Mouse (Mus musculus): ENCODE measurements around the gene Olfr643. TPM values are rescaled to one million over a fixed set of nuclear protein-coding genes. Genes with fewer than 3 reads are reported as not detected.

Olfr643 gene
- polyA plus RNA-seq, 1 experiment from 2014 or later: not detected

DNA sequence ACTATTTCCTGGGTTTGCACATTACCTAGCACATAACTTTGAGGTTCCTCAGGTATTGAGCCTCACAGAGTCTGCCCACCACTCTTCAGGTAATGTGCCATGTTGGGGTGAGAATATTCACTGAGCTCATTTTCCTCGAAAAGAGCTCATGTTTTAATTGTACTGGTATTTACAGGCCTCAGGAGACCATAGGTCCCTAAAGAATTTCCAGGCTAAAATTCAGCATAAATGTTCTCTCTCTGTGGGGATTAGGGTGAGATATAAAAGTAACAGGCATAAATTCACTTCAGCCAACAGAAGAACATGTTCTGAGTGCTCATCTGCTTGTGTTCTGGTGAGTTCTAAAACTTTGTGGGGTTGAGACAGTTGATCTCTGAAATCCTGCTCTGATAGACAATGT lies 102.1 kb downstream of the Olfr643 start, which contains the start of gene Olfr641:
Gene Olfr641 (plus strand): TSS at position 301 of the 400 bp plus-strand sequence.
- 67% methylated on average over 1 of the region's 1 CpGs for WGBS

DNA sequence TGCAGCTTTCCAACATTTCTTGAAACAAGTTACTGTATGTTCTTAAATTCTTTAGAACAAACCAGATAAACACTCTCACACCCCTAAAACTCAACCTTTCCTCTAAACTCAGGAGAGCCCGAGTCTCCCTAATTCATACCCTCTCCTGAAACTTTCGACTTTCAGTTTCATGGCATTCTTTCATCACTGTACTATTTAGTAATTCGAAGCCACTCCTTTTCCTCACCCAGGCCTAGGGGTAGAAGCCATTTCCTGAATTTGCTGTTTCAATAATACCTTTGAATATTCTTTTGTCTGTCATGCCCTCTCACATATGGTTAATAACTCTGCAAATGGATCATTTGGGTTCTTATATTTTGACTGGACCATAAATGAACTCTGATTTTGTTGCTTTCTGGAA lies 110.2 kb downstream of the Olfr643 start:
- ATAC-seq (ENCODE audit: insufficient read depth, low FRiP score): no peak
- H3K9me3 ChIP-seq (replicated peaks; ENCODE audit: control insufficient read depth, low read length): no peaks in the 10 kb centered on the region
- no peak overlapping the region for H3K4me2 ChIP-seq (ENCODE audit: low read depth, low read length)
- H3K9ac ChIP-seq (ENCODE audit: low read length): no peak overlapping the region
- H3K36me3 ChIP-seq (ENCODE audit: control insufficient read depth, insufficient read depth, low read length): no peaks in the 10 kb centered on the region
- 77% methylated on average over 3 of the region's 3 CpGs for WGBS
- H3K27me3 ChIP-seq (ENCODE audit: control insufficient read depth, insufficient read depth, low read length): no peaks in the 10 kb centered on the region
- H3K4me3 ChIP-seq (replicated peaks; ENCODE audit: low read length): no peak overlapping the region
- H3K27ac ChIP-seq (ENCODE audit: low read length): no peak overlapping the region
- H3K4me1 ChIP-seq (ENCODE audit: control insufficient read depth, insufficient read depth, low read length): no peaks in the 10 kb centered on the region

More for the DNA sequence above, 102.1 kb downstream of the Olfr643 start, which contains the start of gene Olfr641:
- Histone ChIP-seq H3K9me3 (replicated peaks; ENCODE audit: control insufficient read depth, low read length) (no peaks in the 10 kb centered on the region), H3K9ac (ENCODE audit: low read length) (no peak within 1 kb of the TSS), H3K36me3 (ENCODE audit: control insufficient read depth, insufficient read depth, low read length) (no peaks in the 10 kb centered on the region), H3K27ac (ENCODE audit: low read length) (no peak within 1 kb of the TSS), H3K27me3 (ENCODE audit: control insufficient read depth, insufficient read depth, low read length) (no peaks in the 10 kb centered on the region), H3K4me1 (ENCODE audit: control insufficient read depth, insufficient read depth, low read length) (no peaks in the 10 kb centered on the region), H3K4me3 (replicated peaks; ENCODE audit: low read length) (no peak within 1 kb of the TSS), H3K4me2 (ENCODE audit: low read depth, low read length) (no peak within 1 kb of the TSS)
- ATAC-seq (ENCODE audit: insufficient read depth, low FRiP score): no peak

DNA sequence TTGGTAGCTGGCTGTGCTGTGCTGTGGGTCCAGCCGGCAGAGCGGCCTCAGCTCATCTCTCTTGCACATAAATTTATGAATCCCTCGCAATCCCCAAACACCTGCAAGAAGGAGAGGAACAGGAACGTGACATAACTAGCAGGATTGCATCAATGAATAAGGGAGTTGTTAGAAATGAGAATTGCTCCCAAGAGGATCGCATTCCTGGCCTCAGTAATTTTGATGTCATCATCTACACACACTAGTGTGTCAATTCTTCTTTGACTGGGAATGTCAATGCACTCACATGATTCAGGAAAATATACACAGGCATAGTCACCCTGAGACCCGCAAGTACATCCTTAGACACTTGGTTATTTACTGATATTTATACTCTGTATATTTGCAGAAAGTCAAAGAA lies 111.7 kb downstream of the Olfr643 start, which contains the start of gene Olfr640:
Gene Olfr640 (minus strand): TSS at position 101 of the 400 bp plus-strand sequence.
- Histone ChIP-seq H3K9ac (ENCODE audit: low read length) (no peak within 1 kb of the TSS), H3K4me1 (ENCODE audit: control insufficient read depth, insufficient read depth, low read length) (no peaks in the 10 kb centered on the region), H3K27ac (ENCODE audit: low read length) (no peak within 1 kb of the TSS), H3K27me3 (ENCODE audit: control insufficient read depth, insufficient read depth, low read length) (no peaks in the 10 kb centered on the region), H3K36me3 (ENCODE audit: control insufficient read depth, insufficient read depth, low read length) (no peaks in the 10 kb centered on the region), H3K9me3 (replicated peaks; ENCODE audit: control insufficient read depth, low read length) (no peaks in the 10 kb centered on the region), H3K4me3 (replicated peaks; ENCODE audit: low read length) (no peak within 1 kb of the TSS), H3K4me2 (ENCODE audit: low read depth, low read length) (no peak within 1 kb of the TSS)
- WGBS: 75% methylated on average over 6 of the region's 6 CpGs
- no peak for ATAC-seq (ENCODE audit: insufficient read depth, low FRiP score)

DNA sequence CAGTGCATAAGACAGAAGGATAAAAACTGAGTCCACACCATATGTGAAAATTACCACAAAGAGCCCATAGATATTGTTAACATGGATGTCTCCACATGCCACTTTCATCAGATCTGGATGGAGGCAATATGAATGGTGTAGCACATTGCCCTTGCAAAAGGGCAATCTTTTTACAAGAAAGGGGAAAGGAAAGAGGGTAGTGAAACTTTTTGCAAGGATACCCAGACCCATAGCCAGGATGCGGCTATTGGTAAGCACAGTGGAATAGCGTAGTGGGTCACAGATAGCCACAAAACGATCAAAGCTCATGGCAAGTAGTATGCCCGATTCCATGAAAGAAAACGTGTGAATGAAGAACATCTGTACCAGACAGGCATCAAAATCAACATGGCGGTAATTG lies 115.6 kb downstream of the Olfr643 start:
- Histone ChIP-seq H3K9ac (ENCODE audit: low read length) (no peak overlapping the region), H3K9me3 (replicated peaks; ENCODE audit: control insufficient read depth, low read length) (no peaks in the 10 kb centered on the region), H3K36me3 (ENCODE audit: control insufficient read depth, insufficient read depth, low read length) (no peaks in the 10 kb centered on the region), H3K4me1 (ENCODE audit: control insufficient read depth, insufficient read depth, low read length) (no peaks in the 10 kb centered on the region), H3K27me3 (ENCODE audit: control insufficient read depth, insufficient read depth, low read length) (no peaks in the 10 kb centered on the region), H3K4me3 (replicated peaks; ENCODE audit: low read length) (no peak overlapping the region), H3K27ac (ENCODE audit: low read length) (no peak overlapping the region), H3K4me2 (ENCODE audit: low read depth, low read length) (no peak overlapping the region)
- 88% methylated on average over 6 of the region's 6 CpGs for WGBS
- no peak for ATAC-seq (ENCODE audit: insufficient read depth, low FRiP score)

DNA sequence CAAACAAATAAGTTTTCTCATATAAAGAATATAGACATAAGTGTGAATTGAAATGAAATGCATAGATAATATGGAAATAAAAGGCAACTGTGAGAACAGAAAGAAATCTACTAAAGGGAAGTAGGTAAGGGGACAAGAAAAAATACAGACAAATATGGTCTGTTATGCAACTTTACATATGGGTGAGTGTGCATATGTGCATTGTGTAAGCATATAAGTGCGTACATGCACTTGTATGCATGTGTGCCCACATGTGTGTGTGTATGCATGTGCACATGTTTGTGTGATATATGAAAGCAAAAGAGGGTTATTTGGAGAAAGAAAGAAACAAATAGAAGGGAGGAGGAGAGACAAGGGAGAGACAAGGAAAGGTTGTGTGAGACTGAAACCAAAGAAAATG lies 118.3 kb downstream of the Olfr643 start:
- H3K36me3 ChIP-seq (ENCODE audit: control insufficient read depth, insufficient read depth, low read length): no peaks in the 10 kb centered on the region
- ATAC-seq (ENCODE audit: insufficient read depth, low FRiP score): no peak

DNA sequence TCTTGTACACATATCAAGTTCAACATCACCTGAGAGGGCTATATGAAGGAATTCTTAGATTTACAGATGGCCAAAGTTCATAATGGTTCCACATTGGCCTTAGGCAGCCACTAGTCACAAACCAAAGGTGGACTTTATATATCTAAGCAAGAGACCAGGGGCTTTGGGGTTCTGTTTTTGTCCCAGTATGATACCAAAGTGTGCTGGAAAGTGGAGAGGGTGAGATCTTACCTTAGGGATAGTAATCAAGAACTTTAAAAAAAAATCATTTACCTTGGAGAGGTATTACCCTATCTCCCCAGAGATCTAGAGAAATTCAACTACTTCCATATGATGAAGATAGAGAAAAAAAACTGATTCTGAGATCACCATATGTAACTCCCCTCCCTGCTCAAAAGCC lies 120.0 kb downstream of the Olfr643 start, which contains the start of gene Olfr639:
Gene Olfr639 (minus strand): TSS at position 101 of the 400 bp plus-strand sequence.
- no peak for ATAC-seq (ENCODE audit: insufficient read depth, low FRiP score)
- Histone ChIP-seq H3K36me3 (ENCODE audit: control insufficient read depth, insufficient read depth, low read length) (no peaks in the 10 kb centered on the region), H3K9ac (ENCODE audit: low read length) (no peak within 1 kb of the TSS), H3K4me1 (ENCODE audit: control insufficient read depth, insufficient read depth, low read length) (no peaks in the 10 kb centered on the region), H3K27ac (ENCODE audit: low read length) (no peak within 1 kb of the TSS), H3K27me3 (ENCODE audit: control insufficient read depth, insufficient read depth, low read length) (no peaks in the 10 kb centered on the region), H3K4me2 (ENCODE audit: low read depth, low read length) (no peak within 1 kb of the TSS), H3K4me3 (replicated peaks; ENCODE audit: low read length) (no peak within 1 kb of the TSS), H3K9me3 (replicated peaks; ENCODE audit: control insufficient read depth, low read length) (no peaks in the 10 kb centered on the region)

More for the DNA sequence above, 118.3 kb downstream of the Olfr643 start:
- no peak overlapping the region for H3K4me3 ChIP-seq (replicated peaks; ENCODE audit: low read length)
- no peak overlapping the region for H3K9ac ChIP-seq (ENCODE audit: low read length)
- H3K27ac ChIP-seq (ENCODE audit: low read length): no peak overlapping the region
- H3K4me1 ChIP-seq (ENCODE audit: control insufficient read depth, insufficient read depth, low read length): no peaks in the 10 kb centered on the region
- no peaks in the 10 kb centered on the region for H3K27me3 ChIP-seq (ENCODE audit: control insufficient read depth, insufficient read depth, low read length)
- no peaks in the 10 kb centered on the region for H3K9me3 ChIP-seq (replicated peaks; ENCODE audit: control insufficient read depth, low read length)
- WGBS: 79% methylated on average over 1 of the region's 1 CpGs
- H3K4me2 ChIP-seq (ENCODE audit: low read depth, low read length): no peak overlapping the region

DNA sequence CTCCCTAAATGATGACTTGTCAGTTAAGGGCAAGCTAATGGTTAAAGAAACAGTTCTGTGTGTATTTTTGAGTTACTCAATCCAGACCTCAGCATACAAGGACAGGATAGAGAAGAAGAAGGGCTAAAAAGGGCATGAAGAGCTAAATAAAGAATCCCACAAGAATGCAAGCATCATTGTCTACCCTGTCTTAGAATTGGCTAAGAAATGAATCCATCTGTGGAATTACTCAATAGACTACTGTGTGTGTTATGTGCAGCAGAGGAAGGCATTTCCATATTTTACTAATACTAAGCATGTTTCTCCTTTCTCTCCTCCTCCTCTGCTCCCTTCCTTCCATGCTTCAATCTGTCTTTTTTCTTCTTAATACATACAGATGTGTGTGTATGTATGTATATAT lies 138.1 kb downstream of the Olfr643 start:
- Histone ChIP-seq H3K36me3 (ENCODE audit: control insufficient read depth, insufficient read depth, low read length) (no peaks in the 10 kb centered on the region), H3K4me3 (replicated peaks; ENCODE audit: low read length) (no peak overlapping the region), H3K9me3 (replicated peaks; ENCODE audit: control insufficient read depth, low read length) (no peaks in the 10 kb centered on the region), H3K4me2 (ENCODE audit: low read depth, low read length) (no peak overlapping the region), H3K9ac (ENCODE audit: low read length) (no peak overlapping the region), H3K27ac (ENCODE audit: low read length) (no peak overlapping the region), H3K4me1 (ENCODE audit: control insufficient read depth, insufficient read depth, low read length) (no peaks in the 10 kb centered on the region), H3K27me3 (ENCODE audit: control insufficient read depth, insufficient read depth, low read length) (no peaks in the 10 kb centered on the region)
- no peak for ATAC-seq (ENCODE audit: insufficient read depth, low FRiP score)

DNA sequence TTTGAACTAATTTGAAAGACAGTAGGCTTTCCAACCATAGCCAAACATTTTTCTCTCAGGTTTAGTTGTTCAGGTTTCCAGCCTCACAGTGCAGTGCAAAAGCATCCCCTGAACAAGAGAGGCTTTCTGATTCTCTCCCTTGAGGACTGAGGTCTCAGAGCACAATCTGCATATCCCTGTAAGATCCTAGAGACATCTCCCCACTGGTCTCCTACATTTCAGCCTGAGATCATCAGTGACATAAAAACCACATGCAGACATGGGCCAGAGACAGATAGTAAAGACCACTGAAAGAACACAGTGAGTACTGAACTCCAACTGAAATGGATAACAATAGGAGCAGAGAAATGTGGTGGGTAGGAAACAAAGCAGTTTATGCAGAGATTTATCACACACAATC lies 138.8 kb downstream of the Olfr643 start, which contains the start of gene Olfr638:
Gene Olfr638 (plus strand): TSS at position 301 of the 400 bp plus-strand sequence.
- ATAC-seq (ENCODE audit: insufficient read depth, low FRiP score): no peak
- no peak within 1 kb of the TSS for H3K9ac ChIP-seq (ENCODE audit: low read length)
- no peaks in the 10 kb centered on the region for H3K9me3 ChIP-seq (replicated peaks; ENCODE audit: control insufficient read depth, low read length)
- no peak within 1 kb of the TSS for H3K27ac ChIP-seq (ENCODE audit: low read length)
- no peak within 1 kb of the TSS for H3K4me3 ChIP-seq (replicated peaks; ENCODE audit: low read length)
- no peaks in the 10 kb centered on the region for H3K36me3 ChIP-seq (ENCODE audit: control insufficient read depth, insufficient read depth, low read length)
- H3K4me1 ChIP-seq (ENCODE audit: control insufficient read depth, insufficient read depth, low read length): no peaks in the 10 kb centered on the region
- no peaks in the 10 kb centered on the region for H3K27me3 ChIP-seq (ENCODE audit: control insufficient read depth, insufficient read depth, low read length)
- H3K4me2 ChIP-seq (ENCODE audit: low read depth, low read length): no peak within 1 kb of the TSS

DNA sequence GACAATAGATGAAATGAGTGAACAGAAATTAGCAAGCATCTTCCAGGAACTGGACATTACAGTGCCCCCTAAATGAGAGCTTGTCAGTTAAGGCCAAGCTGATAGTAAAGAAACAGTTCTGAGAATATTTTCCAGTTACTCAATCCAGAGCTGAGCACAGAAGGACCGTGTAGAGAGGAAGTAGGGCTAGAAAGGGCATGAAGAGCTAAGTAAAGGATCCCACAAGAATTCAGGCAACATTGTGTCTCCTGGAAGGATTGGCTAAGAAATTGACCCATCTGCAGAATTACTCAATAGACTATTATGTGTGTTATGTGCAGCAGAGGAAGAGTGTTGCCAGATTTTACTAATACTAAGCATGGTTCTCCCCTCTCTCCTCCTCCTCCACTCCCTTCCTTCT lies 165.4 kb downstream of the Olfr643 start:
- H3K4me1 ChIP-seq (ENCODE audit: control insufficient read depth, insufficient read depth, low read length): no peaks in the 10 kb centered on the region
- no peak overlapping the region for H3K4me2 ChIP-seq (ENCODE audit: low read depth, low read length)
- no peak overlapping the region for H3K27ac ChIP-seq (ENCODE audit: low read length)
- H3K4me3 ChIP-seq (replicated peaks; ENCODE audit: low read length): no peak overlapping the region
- no peaks in the 10 kb centered on the region for H3K36me3 ChIP-seq (ENCODE audit: control insufficient read depth, insufficient read depth, low read length)
- WGBS: 61% methylated on average over 1 of the region's 1 CpGs
- H3K9me3 ChIP-seq (replicated peaks; ENCODE audit: control insufficient read depth, low read length): no peaks in the 10 kb centered on the region
- no peak for ATAC-seq (ENCODE audit: insufficient read depth, low FRiP score)
- H3K27me3 ChIP-seq (ENCODE audit: control insufficient read depth, insufficient read depth, low read length): no peaks in the 10 kb centered on the region
- H3K9ac ChIP-seq (ENCODE audit: low read length): no peak overlapping the region

DNA sequence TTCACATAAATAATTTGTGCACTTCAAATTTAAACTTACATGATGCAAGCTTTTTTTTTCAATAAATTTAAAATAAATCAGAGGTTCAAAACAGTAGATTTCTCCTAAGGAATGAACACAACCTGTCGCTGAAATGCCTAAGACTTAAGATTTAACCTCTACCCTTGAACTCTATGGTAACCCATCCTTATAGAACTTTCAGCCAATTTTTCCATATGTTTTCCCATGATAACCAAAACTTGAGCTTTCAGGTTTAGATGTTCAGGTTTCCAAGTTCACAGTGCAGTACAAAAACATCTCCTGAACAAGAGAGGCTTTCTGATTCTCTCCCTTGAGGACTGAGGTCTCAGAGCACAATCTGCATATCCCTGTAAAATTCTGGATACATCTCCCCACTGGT lies 166.4 kb downstream of the Olfr643 start, which contains the start of gene Olfr635:
Gene Olfr635 (plus strand): TSS at position 301 of the 400 bp plus-strand sequence.
- H3K27me3 ChIP-seq (ENCODE audit: control insufficient read depth, insufficient read depth, low read length): no peaks in the 10 kb centered on the region
- 61% methylated on average over 1 of the region's 1 CpGs for WGBS
- no peaks in the 10 kb centered on the region for H3K36me3 ChIP-seq (ENCODE audit: control insufficient read depth, insufficient read depth, low read length)
- H3K9ac ChIP-seq (ENCODE audit: low read length): no peak within 1 kb of the TSS
- no peak within 1 kb of the TSS for H3K4me3 ChIP-seq (replicated peaks; ENCODE audit: low read length)
- H3K9me3 ChIP-seq (replicated peaks; ENCODE audit: control insufficient read depth, low read length): no peaks in the 10 kb centered on the region
- H3K27ac ChIP-seq (ENCODE audit: low read length): no peak within 1 kb of the TSS
- H3K4me2 ChIP-seq (ENCODE audit: low read depth, low read length): no peak within 1 kb of the TSS
- no peak for ATAC-seq (ENCODE audit: insufficient read depth, low FRiP score)
- no peaks in the 10 kb centered on the region for H3K4me1 ChIP-seq (ENCODE audit: control insufficient read depth, insufficient read depth, low read length)
